Mouse (Mus musculus): ENCODE measurements at regions not wholly inside any gene's neighbourhood (a gene's known extent, or its start where the extent isn't known, plus 50 kb on each side); places are given as distances from the start of the nearest gene placed in this dataset.

DNA sequence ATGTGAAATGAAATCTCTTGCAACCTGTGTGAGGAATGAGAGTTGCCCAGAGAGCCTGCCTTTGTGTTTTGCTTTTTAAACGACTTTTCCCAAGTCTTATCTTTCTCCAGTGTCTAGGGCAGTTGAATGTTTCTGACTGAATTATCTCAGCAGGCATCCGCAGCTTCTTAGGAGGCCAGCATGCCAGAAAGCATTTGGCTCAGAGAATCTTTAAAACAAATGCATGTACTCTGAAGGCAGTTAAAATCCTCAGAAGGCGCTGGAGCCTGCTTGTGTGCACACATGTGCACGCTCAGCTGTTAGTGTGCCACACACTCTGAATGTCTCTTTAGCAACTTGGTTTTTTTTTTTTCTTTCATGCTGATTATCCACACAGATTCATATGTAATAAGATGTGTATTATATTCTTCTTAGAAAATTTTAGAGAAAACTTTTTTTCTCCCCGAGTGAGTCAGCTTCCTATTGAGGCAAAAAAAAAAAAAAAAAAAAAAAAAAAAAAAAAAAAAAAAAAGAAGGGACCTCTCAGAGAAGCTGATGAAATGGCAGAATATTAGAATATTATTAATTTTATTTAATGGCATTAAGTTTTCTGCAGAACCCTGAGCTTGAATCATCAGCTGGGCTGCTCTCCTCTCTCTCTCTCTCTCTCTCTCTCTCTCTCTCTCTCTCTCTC is 201.9 kb downstream of the Tmem38b start:
- intact Hi-C loops (cut with DNase I): no loop called here
- DNase-seq: no peak

DNA sequence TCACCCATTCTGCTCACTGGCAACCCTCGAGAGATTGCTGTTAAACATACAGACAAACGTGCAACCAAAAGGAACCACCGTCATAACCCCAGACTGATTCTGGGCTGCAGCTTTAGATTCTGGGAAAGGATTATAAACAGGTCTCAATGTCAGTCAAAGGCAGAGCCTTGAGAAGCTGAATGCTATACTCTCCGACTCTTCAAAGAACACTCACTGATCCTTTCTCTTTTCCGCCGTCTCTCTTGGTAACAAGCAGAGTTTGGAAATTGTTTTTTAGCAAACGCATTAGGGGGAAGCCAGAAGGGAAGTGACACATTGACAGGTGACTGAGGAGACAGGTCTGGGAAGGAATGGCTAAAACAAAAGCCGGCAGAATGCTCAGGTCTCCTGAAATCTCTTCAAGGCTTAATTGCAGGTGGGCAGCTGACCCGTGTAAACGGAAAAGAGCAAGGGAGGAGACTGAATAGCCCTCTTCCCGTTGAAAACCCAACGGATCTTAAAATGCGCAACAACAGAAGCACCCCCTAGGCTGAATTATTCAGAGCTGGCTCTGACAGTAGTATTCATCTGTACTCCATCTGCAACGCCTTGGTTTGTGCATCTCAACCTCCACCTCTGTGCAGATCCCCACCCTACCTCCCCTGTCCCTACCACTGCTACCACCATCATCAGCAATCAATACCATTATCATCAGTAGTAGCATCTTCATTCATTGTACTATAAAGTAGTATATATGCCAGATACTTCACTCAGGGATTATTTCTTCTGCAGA is 219.6 kb downstream of the Tmem38b start:
- intact Hi-C loops (cut with DNase I): no loop called here
- DNase-seq: no peak

- intact Hi-C loops (cut with DNase I): no loop called here
- DNase-seq: no peak
Measured at GRCm38 (mm10) chr4:54064331-54064730, 238.5 kb downstream of the Tmem38b start.

DNA sequence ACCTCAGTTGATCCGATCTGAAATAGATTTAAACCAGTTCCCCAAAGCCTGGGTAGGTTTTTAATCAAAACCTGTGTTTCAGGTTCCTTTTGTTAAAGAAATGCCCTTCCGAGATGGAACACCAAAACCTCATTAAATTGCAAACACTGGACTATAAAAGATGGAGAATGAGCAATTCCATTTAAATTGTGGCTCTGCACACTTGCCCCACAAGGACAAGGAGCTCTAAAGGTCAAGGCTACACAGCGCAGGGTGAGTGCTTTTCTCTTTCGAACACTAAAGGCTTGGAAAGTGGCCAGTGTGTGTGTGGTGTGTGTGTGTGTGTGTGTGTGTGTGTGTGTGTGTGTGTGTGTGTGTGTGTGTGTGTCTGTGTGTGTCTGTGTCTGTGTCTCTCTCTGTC is 246.1 kb downstream of the Tmem38b start:
- intact Hi-C loops (cut with DNase I): no loop called here
- DNase-seq: no peak

GRCm38 (mm10) chr4:54072482-54072881 is 246.6 kb downstream of the Tmem38b start:
- intact Hi-C loops (cut with DNase I): no loop called here
- DNase-seq: no peak

DNA sequence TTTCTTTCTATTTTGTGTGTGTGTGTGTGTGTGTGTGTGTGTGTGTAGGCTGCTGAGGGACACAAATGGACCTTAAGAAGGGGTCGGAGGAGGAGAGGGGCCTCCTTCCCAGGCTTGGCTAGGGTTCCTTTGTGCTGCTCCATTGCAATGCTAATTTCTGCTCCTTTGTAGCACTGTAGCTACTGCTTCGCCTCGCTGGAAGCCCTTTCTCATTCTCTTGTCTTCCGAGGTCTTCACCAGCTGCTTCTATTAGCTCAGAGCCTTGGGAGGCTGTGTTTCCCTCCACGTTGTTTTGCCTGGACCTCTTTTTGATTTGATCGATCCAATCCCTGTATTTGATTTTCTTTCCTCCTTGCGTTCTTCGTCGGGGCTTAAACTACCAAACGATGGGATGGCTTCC is 247.1 kb downstream of the Tmem38b start:
- peak; percentile 6 for DNase-seq
- intact Hi-C loops (cut with DNase I): no loop called here

- intact Hi-C loops (cut with DNase I): no loop called here
- no peak for DNase-seq
Measured at GRCm38 (mm10) chr4:54073483-54073882, 247.6 kb downstream of the Tmem38b start.

DNA sequence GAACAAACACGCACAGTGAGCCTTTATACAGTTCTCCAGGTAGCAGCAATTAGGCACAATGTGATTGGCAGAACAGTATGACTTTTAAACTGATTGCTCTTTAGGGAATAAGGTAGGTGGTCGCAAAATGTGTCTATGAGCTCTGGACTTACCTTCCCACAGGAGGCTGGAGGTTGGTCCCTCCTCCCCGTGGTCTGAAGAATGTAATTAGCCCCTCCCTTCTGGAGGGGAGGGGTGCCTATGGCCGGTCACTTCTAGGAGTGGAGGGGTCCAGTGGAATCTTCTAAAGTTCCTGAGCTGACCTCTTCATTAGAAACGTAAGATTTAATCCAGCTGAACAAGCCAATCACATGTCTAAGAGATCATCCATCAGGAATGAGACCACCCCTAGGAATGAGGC is 248.4 kb downstream of the Tmem38b start:
- intact Hi-C loops (cut with DNase I): no loop called here
- no peak for DNase-seq

- intact Hi-C loops (cut with DNase I): no loop called here
- no peak for DNase-seq
Measured at GRCm38 (mm10) chr4:54080526-54080925, 254.7 kb downstream of the Tmem38b start.

DNA sequence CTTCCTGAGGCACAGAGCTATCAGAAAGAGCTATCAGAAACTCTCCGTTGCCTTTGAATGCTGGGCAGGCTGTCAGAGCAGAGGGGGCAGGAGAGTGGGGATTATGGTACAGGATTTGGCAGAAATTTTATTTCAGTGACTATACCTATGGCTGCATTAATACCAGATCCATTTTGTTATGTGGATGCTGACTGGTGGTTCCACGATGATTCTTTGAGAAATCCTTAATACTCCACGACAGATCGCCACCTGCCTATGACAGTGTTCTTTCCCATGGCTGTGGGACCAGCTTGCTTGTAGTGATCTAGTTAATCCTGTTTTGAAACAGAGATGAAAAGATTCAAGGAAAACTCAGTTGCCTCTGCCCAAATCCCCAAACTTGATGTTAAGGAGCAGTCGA is 255.6 kb downstream of the Tmem38b start:
- no peak for DNase-seq
- intact Hi-C loops (cut with DNase I): no loop called here

DNA sequence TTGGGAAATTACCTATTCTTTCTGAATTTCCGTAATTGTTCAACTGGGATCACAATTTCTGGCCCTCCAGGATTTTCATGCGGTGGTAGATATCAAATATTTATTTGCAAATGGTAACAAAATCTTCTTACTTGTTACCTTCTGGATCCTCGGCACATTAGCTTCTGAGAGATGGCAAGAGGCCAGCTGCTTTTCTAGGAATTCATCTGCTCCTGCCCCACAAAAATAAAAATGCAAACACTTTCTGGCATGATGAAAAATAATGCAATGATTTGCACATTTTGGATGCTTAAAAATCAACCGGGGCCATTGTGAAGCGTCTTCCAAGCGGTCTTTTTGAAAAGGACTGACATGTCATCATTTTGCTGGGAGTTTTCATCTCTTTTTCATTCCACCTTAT is 258.9 kb downstream of the Tmem38b start:
- intact Hi-C loops (cut with DNase I): no loop called here
- DNase-seq: no peak

DNA sequence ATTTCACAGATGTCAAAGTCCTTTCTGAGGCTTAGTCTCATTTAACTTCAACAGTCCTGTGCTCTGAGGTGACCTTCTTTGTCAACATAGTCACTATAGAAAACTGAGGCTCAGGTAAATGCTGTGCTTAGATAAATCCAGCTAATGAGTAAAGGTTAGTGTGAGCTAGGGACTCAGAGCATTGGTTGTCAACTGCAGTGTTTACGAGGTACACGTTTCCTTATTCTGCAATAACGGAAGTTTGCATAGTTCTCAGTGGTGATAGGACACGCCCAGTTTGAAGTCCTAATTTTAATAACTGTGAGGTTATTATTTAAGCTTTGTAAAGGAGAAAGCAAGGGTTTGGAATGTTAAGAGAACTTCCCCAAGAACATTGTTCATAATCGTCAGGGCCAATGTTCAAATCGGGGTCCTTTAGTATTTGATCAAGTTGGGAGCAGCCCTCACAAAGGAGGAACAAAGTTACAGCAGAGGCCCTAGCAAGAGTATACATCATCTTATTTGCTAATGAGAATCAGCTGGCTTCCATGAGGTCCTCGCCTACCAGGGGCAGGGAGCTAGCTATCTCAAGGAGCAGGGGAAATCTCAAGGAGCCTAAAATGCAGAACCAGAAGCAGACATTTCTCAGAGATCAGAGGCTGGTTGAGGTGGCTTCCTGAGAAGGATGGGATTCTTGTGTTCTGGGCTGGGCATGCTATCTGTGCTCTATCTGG is 268.6 kb downstream of the Tmem38b start:
- no peak for DNase-seq
- intact Hi-C loops (cut with DNase I): no loop called here

- intact Hi-C loops (cut with DNase I): no loop called here
- no peak for DNase-seq
Measured at GRCm38 (mm10) chr4:54095200-54095930, 269.5 kb downstream of the Tmem38b start.

DNA sequence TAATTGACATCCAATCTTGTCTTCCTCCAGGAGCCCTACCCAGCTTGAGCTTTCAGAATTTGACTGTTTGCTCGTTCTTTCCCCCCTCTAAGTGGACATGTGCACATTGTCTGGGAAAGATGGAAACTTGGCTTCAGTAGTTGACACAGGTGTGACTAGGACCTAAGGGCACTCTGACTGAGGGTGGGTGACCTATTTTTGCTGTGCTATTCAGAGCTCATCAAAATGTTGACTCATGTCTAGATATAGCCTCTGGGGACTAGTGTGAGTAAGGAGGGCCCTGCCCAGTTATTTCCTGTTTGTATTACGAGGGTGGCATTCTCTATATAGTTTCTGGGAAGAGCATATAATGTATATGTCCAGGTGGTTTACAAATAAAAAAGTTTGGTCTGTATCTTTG is 271.7 kb downstream of the Tmem38b start:
- intact Hi-C loops (cut with DNase I): no loop called here
- no peak for DNase-seq

GRCm38 (mm10) chr4:54100282-54100681 is 274.4 kb downstream of the Tmem38b start:
- intact Hi-C loops (cut with DNase I): no loop called here
- no peak for DNase-seq

DNA sequence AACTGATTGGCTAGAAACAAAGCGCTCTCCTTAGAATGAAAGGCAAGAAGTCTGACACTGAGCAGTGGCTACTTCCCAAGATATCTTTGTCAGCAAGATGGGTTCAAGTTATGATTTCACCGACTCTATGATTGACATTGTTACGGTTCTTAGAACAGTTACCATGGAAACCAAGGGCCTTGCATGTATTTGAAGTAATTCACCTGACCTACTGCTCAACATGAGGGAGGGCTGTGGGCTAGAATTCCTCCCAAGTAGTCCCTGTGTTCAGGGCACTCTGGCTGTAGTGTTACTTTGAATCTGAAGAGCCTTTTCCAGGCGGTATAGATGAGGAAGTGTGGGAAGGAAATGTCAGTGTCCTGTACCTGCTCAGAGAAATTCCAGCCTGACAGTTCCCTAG is 281.1 kb downstream of the Tmem38b start:
- no peak for DNase-seq
- intact Hi-C loops (cut with DNase I): no loop called here

DNA sequence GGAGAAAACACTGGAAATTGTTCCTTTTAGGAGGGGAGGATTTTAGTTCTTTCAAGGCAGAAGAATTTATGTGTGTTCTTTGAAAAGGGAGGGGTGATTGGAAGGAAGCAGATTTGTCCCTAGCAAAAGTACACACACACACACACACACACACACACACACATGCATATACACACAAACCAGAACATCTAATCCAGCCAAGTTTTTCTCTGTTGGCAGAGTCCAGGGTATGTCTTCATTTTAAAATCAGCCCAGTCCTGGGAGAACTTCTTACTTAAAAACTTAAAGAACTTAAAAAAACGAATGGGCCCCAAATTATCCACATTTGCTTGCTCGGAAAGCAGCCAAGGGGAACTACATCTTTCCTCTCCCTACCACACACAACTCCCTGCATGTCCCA is 290.5 kb downstream of the Tmem38b start:
- intact Hi-C loops (cut with DNase I): no loop called here
- no peak for DNase-seq

DNA sequence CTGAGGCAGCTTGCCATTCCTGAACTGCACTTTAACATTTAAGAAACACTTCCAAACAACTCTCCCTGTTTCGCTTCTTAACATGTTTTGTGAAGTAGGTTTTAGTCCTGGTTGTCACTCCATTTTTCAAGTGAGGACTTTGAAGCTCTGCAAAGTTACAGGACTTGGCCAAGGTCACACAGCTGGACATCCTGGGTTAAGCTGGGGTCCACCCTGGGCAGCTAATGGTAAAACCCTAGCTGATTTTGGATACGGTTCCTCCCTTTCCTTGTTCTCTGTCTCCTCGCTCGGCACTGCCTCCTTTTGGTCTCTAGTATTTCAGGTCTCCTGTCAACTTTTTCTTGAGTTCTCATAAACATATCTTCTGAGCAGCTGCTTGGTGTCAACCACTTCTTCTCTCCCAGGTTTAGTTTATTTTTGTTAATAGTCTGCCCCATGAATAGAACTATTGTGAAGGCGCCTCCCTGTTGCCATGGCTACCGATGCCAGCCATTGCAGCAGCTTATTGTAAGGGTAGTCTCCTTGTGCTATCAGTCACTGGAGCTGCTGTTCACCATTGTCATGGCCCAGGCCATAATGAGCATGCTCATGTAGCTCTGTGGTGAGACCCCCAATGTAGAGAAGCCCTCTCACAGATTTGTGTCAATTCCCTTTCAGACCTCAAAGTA is 292.5 kb downstream of the Tmem38b start:
- DNase-seq: no peak
- intact Hi-C loops (cut with DNase I): no loop called here

- intact Hi-C loops (cut with DNase I): no loop called here
- no peak for DNase-seq
Measured at GRCm38 (mm10) chr4:54128717-54129698, 303.2 kb downstream of the Tmem38b start.

- intact Hi-C loops (cut with DNase I): no loop called here
- no peak for DNase-seq
Measured at GRCm38 (mm10) chr4:54156146-54156545, 330.3 kb downstream of the Tmem38b start.

All from left cerebral cortex, postnatal 4 days (tissue).